Mouse (Mus musculus): Measurements from ENCODE around the gene Pex10. TPM values are rescaled to one million over a fixed set of nuclear protein-coding genes. Genes with fewer than 3 reads are reported as not detected.

Gene Pex10
- polyA plus RNA-seq, 1 experiment from 2014 or later, result 9.7 TPM

DNA sequence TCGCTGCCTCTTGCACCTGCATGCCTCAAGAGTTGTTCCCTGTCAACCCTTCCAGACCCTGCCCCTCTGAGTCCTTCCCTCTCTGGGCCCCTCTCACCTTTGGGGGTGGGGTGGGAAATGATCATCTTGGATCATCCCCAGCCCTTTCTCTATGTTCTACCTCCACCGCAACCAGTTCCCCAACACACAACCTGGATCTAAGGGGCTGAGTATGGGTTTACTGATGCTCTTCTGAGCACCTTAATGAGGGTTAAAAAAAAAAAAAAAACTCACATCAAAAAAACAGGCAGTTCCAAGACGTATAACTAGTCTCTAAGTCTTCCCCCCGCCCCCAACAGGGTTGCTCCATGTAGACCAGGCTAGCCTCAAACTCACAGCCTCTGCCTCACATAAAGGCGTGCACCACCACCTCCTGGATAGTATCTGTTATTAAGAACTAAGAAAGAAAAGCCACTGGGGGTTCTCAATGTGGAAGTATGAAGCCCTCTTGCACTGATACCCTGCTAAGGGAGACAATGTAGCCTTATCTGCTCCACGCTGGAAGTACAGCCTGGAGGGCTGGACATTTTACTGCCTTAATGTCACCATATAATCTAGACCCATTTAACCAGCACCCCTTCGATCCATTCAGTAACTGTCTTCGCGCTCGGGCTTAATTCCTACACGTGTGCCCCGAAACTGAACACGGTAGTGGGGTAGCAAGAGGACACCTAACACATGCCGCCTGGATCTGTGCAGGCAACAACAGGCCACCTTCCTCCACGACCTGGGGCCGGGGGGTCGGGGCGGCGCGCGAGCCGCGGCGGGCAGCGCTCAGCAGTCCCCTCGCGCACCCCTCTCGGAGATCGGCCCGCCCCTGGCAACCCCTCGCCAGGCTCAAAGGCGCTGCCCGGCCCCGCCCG, 18.6 kb downstream of the Pex10 start:
- Histone ChIP-seq H3K4me2 (peak overlapping the region; percentile 87), H3K9me3 (ENCODE audit: control insufficient read depth, low read length) (no peaks in the 10 kb centered on the region), H3K9ac (ENCODE audit: low read length) (peak overlapping the region; percentile 91), H3K36me3 (ENCODE audit: control insufficient read depth, insufficient read depth, low read length) (peaks cover 4% of the 10 kb centered on the region; the same call in 1 of the 2 replicates), H3K4me1 (ENCODE audit: control insufficient read depth, insufficient read depth, low read length) (peaks cover 17% of the 10 kb centered on the region), H3K27ac (ENCODE audit: low read depth, low read length) (peak overlapping the region; percentile 80), H3K27me3 (ENCODE audit: control insufficient read depth, insufficient read depth, low read length) (no peaks in the 10 kb centered on the region), H3K4me3 (ENCODE audit: low read depth, low read length) (peak overlapping the region; percentile 97)
- DNase-seq (ENCODE audit: low spot score, missing footprints), result no peak
- WGBS, result 6% methylated on average over 35 of the region's 35 CpGs
- no peak for ATAC-seq (ENCODE audit: low FRiP score)

DNA sequence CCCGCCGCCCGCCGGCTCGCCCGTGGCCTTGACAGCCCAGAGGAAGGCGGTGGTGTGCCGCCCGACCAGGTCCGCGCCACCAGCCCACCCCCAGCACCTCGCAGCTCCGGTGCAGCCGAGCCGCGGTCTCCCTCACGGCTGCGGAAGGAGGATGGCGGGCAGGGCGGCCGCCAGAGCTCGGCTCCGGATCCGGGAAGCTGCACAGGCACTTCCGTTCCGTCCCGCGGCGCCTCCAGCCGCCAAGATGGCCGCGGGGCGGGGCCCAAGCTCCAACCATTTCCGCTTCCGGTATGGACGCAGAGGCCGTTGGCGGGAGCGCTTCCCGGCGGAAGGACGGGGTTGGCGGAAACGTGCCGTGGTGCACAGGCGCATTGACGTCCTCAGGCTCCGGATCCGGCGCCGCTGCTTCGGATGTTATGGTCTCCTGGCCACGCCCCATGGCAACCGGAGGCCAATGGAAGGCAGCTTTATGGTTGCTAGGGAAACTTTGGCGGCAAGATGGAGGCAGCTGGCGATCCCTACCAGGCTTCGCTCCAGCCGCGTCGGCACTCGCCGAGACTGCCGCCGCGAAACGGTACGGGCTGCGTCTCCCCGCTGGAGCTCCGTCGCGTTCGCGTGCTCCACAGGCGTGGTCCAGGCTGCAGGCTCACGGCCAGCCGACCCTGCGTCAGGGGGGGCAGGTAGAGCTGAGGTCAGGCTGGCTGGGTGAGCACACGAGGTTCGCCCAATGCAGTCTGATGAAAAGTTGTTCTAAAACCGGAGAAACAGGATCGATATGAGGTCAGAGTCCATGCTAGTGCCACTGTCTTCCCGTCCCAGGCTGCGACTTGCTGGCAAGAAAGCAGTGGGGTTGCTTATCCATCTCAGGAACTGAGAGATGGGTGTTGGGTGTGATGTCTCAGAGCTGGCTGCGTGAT, 19.6 kb downstream of the Pex10 start, which contains the start of the genes Rer1 and Morn1:
TSS of gene Rer1 (minus strand) at position 275 of the 917 bp plus-strand sequence.
TSS of gene Morn1 (plus strand) at position 470 of the 917 bp plus-strand sequence.
- Histone ChIP-seq H3K4me2 (peak within 1 kb of the TSS; percentile 98), H3K9ac (ENCODE audit: low read length) (peak within 1 kb of the TSS; percentile 91), H3K9me3 (ENCODE audit: control insufficient read depth, low read length) (no peaks in the 10 kb centered on the region), H3K36me3 (ENCODE audit: control insufficient read depth, insufficient read depth, low read length) (peaks cover 2% of the 10 kb centered on the region; the same call in 1 of the 2 replicates), H3K27ac (ENCODE audit: low read depth, low read length) (peak within 1 kb of the TSS; percentile 80), H3K4me1 (ENCODE audit: control insufficient read depth, insufficient read depth, low read length) (peaks cover 17% of the 10 kb centered on the region), H3K4me3 (ENCODE audit: low read depth, low read length) (peak within 1 kb of the TSS; percentile 97), H3K27me3 (ENCODE audit: control insufficient read depth, insufficient read depth, low read length) (no peaks in the 10 kb centered on the region)
- DNase-seq (ENCODE audit: low spot score, missing footprints) (peak; percentile 100), ATAC-seq (ENCODE audit: low FRiP score) (peak; percentile 98)
- under 1% methylated on average over 82 of the region's 85 CpGs for WGBS

DNA sequence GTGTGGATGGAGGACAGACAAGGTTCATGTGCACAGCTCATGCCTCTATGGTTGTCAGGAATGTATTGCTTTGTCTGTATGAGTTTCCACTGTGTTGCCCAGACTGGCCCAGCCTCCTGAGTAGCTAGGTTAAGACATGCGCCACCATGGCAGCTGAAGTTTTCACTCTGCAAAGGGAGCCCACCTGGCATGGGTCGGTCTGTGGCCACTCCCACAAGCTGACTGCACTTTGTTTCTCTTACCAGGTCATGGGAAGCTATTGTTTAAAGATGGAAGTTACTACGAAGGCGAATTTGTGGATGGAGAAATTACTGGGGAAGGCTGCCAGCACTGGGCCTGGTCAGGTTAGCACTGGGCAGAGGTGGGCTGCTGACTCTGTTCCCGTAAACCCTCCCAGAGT, 22.4 kb downstream of the Pex10 start:
- DNase-seq (ENCODE audit: low spot score, missing footprints) (no peak), ATAC-seq (ENCODE audit: low FRiP score) (no peak)
- H3K4me1 ChIP-seq (ENCODE audit: control insufficient read depth, insufficient read depth, low read length), result peaks cover 17% of the 10 kb centered on the region
- no peak overlapping the region for H3K27ac ChIP-seq (ENCODE audit: low read depth, low read length)
- no peak overlapping the region for H3K9ac ChIP-seq (ENCODE audit: low read length)
- H3K27me3 ChIP-seq (ENCODE audit: control insufficient read depth, insufficient read depth, low read length), result no peaks in the 10 kb centered on the region
- H3K4me3 ChIP-seq (ENCODE audit: low read depth, low read length), result no peak overlapping the region
- H3K4me2 ChIP-seq, result no peak overlapping the region
- no peaks in the 10 kb centered on the region for H3K9me3 ChIP-seq (ENCODE audit: control insufficient read depth, low read length)
- H3K36me3 ChIP-seq (ENCODE audit: control insufficient read depth, insufficient read depth, low read length), result no peaks in the 10 kb centered on the region
- WGBS, result 89% methylated on average over 5 of the region's 5 CpGs

DNA sequence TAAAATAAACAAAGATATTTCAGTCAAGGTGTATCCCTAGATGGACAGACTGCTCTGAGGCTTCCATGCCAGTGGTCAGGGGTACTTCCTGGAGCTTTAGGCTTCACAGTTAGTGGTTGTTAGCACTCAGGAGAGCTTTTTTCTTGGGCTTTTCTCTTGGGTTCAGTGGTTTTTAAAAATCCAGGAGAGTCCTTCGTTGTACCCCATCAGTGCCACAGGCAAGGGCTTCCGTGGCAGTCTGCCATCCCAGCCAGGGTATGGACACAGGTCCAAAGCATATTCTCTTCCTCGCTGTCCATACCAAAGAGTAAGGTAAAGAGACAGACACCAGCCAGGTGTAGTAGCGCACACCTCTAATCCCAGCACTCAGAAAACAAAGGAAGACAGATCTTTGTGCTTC, 23.3 kb downstream of the Pex10 start:
- no peaks in the 10 kb centered on the region for H3K27me3 ChIP-seq (ENCODE audit: control insufficient read depth, insufficient read depth, low read length)
- H3K36me3 ChIP-seq (ENCODE audit: control insufficient read depth, insufficient read depth, low read length), result no peaks in the 10 kb centered on the region
- WGBS, result 95% methylated on average over 4 of the region's 4 CpGs
- H3K27ac ChIP-seq (ENCODE audit: low read depth, low read length), result no peak overlapping the region
- no peak overlapping the region for H3K4me3 ChIP-seq (ENCODE audit: low read depth, low read length)
- ATAC-seq (ENCODE audit: low FRiP score) (no peak), DNase-seq (ENCODE audit: low spot score, missing footprints) (no peak)
- no peak overlapping the region for H3K4me2 ChIP-seq
- H3K9ac ChIP-seq (ENCODE audit: low read length), result no peak overlapping the region
- peaks cover 11% of the 10 kb centered on the region for H3K4me1 ChIP-seq (ENCODE audit: control insufficient read depth, insufficient read depth, low read length)
- H3K9me3 ChIP-seq (ENCODE audit: control insufficient read depth, low read length), result no peaks in the 10 kb centered on the region

DNA sequence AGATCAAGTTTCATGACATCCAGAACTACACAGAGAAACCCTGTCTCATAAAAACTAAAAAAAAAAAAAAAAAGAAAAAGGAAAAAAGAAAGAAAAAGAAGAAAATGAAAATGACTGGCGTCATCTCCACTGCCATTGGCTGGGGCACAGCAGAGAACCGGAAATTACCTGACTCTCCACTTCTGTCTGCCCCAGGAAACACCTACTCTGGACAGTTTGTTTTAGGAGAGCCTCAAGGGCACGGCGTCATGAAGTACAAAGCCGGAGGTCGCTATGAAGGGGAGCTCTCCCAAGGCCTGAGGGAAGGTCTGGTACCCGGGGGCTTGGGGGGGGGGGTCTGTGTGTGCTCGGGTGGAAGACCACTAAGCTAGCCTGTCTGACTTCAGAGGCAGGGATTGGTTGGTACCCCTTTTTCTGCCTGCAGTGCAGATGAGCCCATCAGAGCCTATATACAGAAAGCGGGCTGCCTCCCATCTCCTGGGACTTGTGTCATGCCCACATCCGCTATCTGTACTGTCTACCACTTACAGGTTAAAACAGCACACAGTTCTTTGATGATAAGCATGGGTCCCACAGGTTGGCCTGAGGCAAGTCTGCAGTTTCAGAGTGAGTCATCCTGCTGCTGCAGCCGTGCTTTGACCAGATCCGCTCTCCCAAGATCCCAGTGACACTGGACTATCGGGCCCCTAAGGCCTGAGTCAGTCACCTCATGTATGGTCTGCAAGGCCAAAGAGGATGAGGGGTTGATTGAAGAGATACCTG, 24.1 kb downstream of the Pex10 start:
- DNase-seq (ENCODE audit: low spot score, missing footprints), result no peak
- no peak overlapping the region for H3K27ac ChIP-seq (ENCODE audit: low read depth, low read length)
- 96% methylated on average over 13 of the region's 13 CpGs for WGBS

DNA sequence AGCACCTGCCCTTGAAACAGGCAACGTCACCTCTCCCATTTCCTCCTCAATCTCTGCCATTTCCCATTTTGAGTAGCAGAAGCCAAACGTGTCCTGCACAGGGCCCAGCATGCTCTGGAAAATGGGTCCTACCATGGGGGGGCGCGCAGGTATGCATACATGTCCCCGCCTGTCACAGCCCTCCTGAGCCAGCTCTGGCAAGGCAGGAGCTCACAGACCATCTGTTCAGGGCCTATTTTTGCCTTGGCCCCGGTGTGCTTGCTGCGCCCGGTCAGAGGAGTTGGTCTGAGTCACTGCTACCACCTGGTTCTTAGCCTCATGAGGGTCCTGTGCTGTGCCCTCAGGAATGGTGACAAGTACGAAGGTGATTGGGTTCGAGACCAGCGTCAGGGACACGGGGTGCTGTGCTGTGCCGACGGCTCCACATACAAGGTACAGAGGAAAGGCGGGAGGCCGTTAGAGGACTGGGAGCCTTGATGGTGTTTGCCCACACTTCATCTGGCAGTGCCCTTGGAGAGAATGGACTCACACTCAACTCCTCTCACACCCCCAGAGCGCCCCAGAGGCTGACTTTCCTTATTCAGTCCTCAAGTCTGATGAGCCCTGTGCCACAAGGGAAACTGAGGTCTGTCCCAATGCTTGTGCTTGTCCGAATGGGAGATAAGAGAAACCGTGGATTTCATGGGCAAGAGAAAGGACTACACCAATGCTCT, 26.1 kb downstream of the Pex10 start:
- no peak for ATAC-seq (ENCODE audit: low FRiP score)
- H3K9ac ChIP-seq (ENCODE audit: low read length), result no peak overlapping the region; the same call in 1 of the 2 replicates
- DNase-seq (ENCODE audit: low spot score, missing footprints), result no peak
- no peaks in the 10 kb centered on the region for H3K27me3 ChIP-seq (ENCODE audit: control insufficient read depth, insufficient read depth, low read length)
- no peak overlapping the region for H3K4me2 ChIP-seq
- no peak overlapping the region for H3K27ac ChIP-seq (ENCODE audit: low read depth, low read length)
- no peaks in the 10 kb centered on the region for H3K36me3 ChIP-seq (ENCODE audit: control insufficient read depth, insufficient read depth, low read length)
- H3K4me3 ChIP-seq (ENCODE audit: low read depth, low read length), result no peak overlapping the region
- no peaks in the 10 kb centered on the region for H3K9me3 ChIP-seq (ENCODE audit: control insufficient read depth, low read length)
- 91% methylated on average over 19 of the region's 19 CpGs for WGBS
- no peaks in the 10 kb centered on the region for H3K4me1 ChIP-seq (ENCODE audit: control insufficient read depth, insufficient read depth, low read length)

More for the DNA sequence above, 24.1 kb downstream of the Pex10 start:
- Histone ChIP-seq H3K9me3 (ENCODE audit: control insufficient read depth, low read length) (no peaks in the 10 kb centered on the region), H3K4me3 (ENCODE audit: low read depth, low read length) (no peak overlapping the region), H3K4me2 (no peak overlapping the region), H3K27me3 (ENCODE audit: control insufficient read depth, insufficient read depth, low read length) (no peaks in the 10 kb centered on the region), H3K4me1 (ENCODE audit: control insufficient read depth, insufficient read depth, low read length) (peaks cover 8% of the 10 kb centered on the region), H3K36me3 (ENCODE audit: control insufficient read depth, insufficient read depth, low read length) (no peaks in the 10 kb centered on the region), H3K9ac (ENCODE audit: low read length) (no peak overlapping the region)
- no peak for ATAC-seq (ENCODE audit: low FRiP score)

DNA sequence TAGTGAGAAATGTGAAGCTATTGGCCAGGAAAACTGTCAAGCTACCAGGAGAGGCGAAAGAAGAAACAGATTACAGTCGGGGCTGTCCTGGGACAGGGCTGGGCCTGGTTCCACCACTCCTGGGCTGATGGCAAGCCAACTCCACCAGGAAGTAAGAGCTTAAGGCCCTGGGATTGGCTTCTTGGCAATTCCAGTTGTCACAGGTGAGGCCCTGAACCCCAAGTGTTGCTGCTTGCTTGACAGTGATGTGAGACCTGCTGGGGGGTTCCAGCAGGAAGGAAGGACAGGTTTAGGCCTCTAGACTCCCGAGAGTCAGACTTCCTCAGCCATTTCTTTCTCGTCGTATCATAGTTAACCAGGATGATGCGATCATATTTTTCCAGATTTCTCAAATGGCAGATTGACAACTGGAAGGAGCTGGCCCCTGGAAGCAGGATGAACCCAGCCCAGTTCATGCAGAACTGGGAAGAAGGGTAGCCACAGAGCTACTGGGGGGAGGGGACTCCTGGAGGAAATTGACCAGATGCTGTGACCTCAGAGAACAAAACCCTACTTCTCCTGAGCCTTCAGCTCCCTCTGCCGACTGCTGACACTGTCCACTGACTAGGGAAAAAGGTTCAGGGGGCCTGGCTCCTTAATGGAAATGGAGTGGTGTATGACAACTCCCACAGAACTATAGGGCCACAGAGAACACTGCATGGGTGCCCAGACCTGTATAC, 26.8 kb downstream of the Pex10 start:
- no peaks in the 10 kb centered on the region for H3K9me3 ChIP-seq (ENCODE audit: control insufficient read depth, low read length)
- no peaks in the 10 kb centered on the region for H3K36me3 ChIP-seq (ENCODE audit: control insufficient read depth, insufficient read depth, low read length)
- DNase-seq (ENCODE audit: low spot score, missing footprints) (no peak), ATAC-seq (ENCODE audit: low FRiP score) (no peak)
- peak overlapping the region; percentile 20; the same call in 1 of the 2 replicates for H3K9ac ChIP-seq (ENCODE audit: low read length)
- WGBS, result 85% methylated on average over 7 of the region's 7 CpGs
- H3K4me3 ChIP-seq (ENCODE audit: low read depth, low read length), result no peak overlapping the region
- no peak overlapping the region for H3K4me2 ChIP-seq
- H3K4me1 ChIP-seq (ENCODE audit: control insufficient read depth, insufficient read depth, low read length), result no peaks in the 10 kb centered on the region
- no peaks in the 10 kb centered on the region for H3K27me3 ChIP-seq (ENCODE audit: control insufficient read depth, insufficient read depth, low read length)
- H3K27ac ChIP-seq (ENCODE audit: low read depth, low read length), result no peak overlapping the region
